Mouse (Mus musculus): ENCODE measurements around the gene Hmga1.

GRCm38 (mm10) chr17:27565942-27566267, 9.6 kb downstream of the Hmga1 start:
- TF ChIP-seq CTCF (IDR thresholded peaks at IDR 0.05; ENCODE audit: insufficient read depth, low read depth, low read length) (no peak), POLR2A (IDR thresholded peaks at IDR 0.05; ENCODE audit: insufficient read depth, low read depth, low read length) (no peak)

Measured in olfactory bulb, adult 2 months (tissue).